Mouse (Mus musculus) kidney, adult 2 months (tissue): ENCODE results near the gene Astn2.

Experiments used
- CTCF ChIP-seq: fragments of 200-500 bp; conservative IDR thresholded peaks from 2 replicates; pipeline ENCODE4 v1.5.1; 2011; ENCODE audit warnings: low read depth, mild to moderate bottlenecking, control low read depth, low read length, moderate library complexity, mixed read lengths; ENCODE audit not compliant: insufficient read depth, insufficient read length
- POLR2A ChIP-seq: fragments of 200-500 bp; IDR thresholded peaks from one replicate; pipeline ENCODE4 v1.6.1; 2011; ENCODE audit warnings: low read depth, low read length, control low read depth

DNA sequence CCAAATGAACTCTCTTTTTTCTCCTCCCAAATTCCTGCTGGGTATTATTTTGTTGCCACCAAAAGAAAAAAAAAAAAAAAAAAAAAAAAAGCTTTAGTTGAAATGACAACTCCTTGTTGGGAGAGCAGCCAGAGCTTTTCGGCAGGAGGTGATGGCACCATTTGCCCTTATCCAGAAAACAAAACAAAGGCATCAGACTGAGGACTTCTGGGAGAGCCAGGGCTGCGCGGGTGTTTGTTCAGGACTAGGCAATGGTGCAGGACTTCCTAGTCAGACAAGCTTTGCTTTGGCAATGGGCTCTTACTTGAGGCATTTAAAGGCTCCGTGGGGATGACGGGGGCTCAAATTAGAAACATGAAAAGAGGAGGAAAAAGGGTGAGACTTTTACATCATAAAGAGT is 817.5 kb downstream of the Astn2 start:
- TF ChIP-seq CTCF (no peak), POLR2A (no peak)
